Mouse (Mus musculus): ENCODE data around the gene Commd2. TPM values are rescaled to one million over a fixed set of nuclear protein-coding genes. Genes with fewer than 3 reads are reported as not detected.

The Commd2 gene
- 24.2 and 26.1 TPM in 2 replicates for polyA plus RNA-seq (2012; rRNA removed)

GRCm38 (mm10) chr3:57651231-57651864 is at the start of gene Commd2:
Commd2 (minus strand) TSS chr3:57651715.
- Histone ChIP-seq H3K27ac (ENCODE audit: insufficient read depth, low read depth, low read length) (peak within 1 kb of the TSS; percentile 85), H3K4me3 (ENCODE audit: insufficient read depth, low read depth, low read length) (peak within 1 kb of the TSS; percentile 100), H3K36me3 (ENCODE audit: control insufficient read depth, insufficient read depth, low read length) (no peaks in the 10 kb centered on the region), H3K27me3 (replicated peaks; ENCODE audit: control insufficient read depth, insufficient read depth, low read length) (no peaks in the 10 kb centered on the region), H3K4me1 (ENCODE audit: control insufficient read depth, insufficient read depth, low read length) (no peaks in the 10 kb centered on the region)
- under 1% methylated on average over 42 of the region's 42 CpGs for WGBS
- peak; percentile 94 for DNase-seq
- TF ChIP-seq POLR2A (IDR thresholded peaks at IDR 0.05; ENCODE audit: low read depth, low read length), result peak; percentile 56
- no peak for TF ChIP-seq CTCF (conservative IDR thresholded peaks at IDR 0.05; ENCODE audit: insufficient read depth, insufficient read length, low read depth, low read length)

- Histone ChIP-seq H3K4me1 (ENCODE audit: control insufficient read depth, insufficient read depth, low read length) (peaks cover 3% of the 10 kb centered on the region; the same call in 1 of the 2 replicates), H3K4me3 (ENCODE audit: insufficient read depth, low read depth, low read length) (no peak overlapping the region), H3K27ac (ENCODE audit: insufficient read depth, low read depth, low read length) (peak overlapping the region; percentile 77), H3K36me3 (ENCODE audit: control insufficient read depth, insufficient read depth, low read length) (no peaks in the 10 kb centered on the region), H3K27me3 (replicated peaks; ENCODE audit: control insufficient read depth, insufficient read depth, low read length) (no peaks in the 10 kb centered on the region)
- peak; percentile 60 for DNase-seq
- 65% methylated on average over 9 of the region's 9 CpGs for WGBS
- no peak for TF ChIP-seq POLR2A (IDR thresholded peaks at IDR 0.05; ENCODE audit: low read depth, low read length)
- TF ChIP-seq CTCF (conservative IDR thresholded peaks at IDR 0.05; ENCODE audit: insufficient read depth, insufficient read length, low read depth, low read length), result no peak
These were observed 45.3 kb upstream of the Commd2 start for GRCm38 (mm10) chr3:57696779-57697178.

GRCm38 (mm10) chr3:57696249-57696648 is 44.7 kb upstream of the Commd2 start:
- Histone ChIP-seq H3K36me3 (ENCODE audit: control insufficient read depth, insufficient read depth, low read length) (no peaks in the 10 kb centered on the region), H3K27ac (ENCODE audit: insufficient read depth, low read depth, low read length) (peak overlapping the region; percentile 77)
- 55% methylated on average over 4 of the region's 4 CpGs for WGBS

GRCm38 (mm10) chr3:57692719-57693118 is 41.2 kb upstream of the Commd2 start, which contains the start of gene Ankub1:
Ankub1 (minus strand) TSS chr3:57692799.
- 69% methylated on average over 2 of the region's 2 CpGs for whole genome bisulfite sequencing
- no peaks in the 10 kb centered on the region for H3K27me3 ChIP-seq (replicated peaks; ENCODE audit: control insufficient read depth, insufficient read depth, low read length)
- H3K4me3 ChIP-seq (ENCODE audit: insufficient read depth, low read depth, low read length), result no peak within 1 kb of the TSS
- TF ChIP-seq CTCF (conservative IDR thresholded peaks at IDR 0.05; ENCODE audit: insufficient read depth, insufficient read length, low read depth, low read length) (no peak), POLR2A (IDR thresholded peaks at IDR 0.05; ENCODE audit: low read depth, low read length) (no peak)
- H3K4me1 ChIP-seq (ENCODE audit: control insufficient read depth, insufficient read depth, low read length), result peaks cover 3% of the 10 kb centered on the region; the same call in 1 of the 2 replicates
- H3K36me3 ChIP-seq (ENCODE audit: control insufficient read depth, insufficient read depth, low read length), result no peaks in the 10 kb centered on the region
- no peak for DNase-seq
- no peak within 1 kb of the TSS for H3K27ac ChIP-seq (ENCODE audit: insufficient read depth, low read depth, low read length)

More at GRCm38 (mm10) chr3:57696249-57696648, 44.7 kb upstream of the Commd2 start:
- Histone ChIP-seq H3K4me3 (ENCODE audit: insufficient read depth, low read depth, low read length) (no peak overlapping the region), H3K4me1 (ENCODE audit: control insufficient read depth, insufficient read depth, low read length) (peaks cover 3% of the 10 kb centered on the region; the same call in 1 of the 2 replicates), H3K27me3 (replicated peaks; ENCODE audit: control insufficient read depth, insufficient read depth, low read length) (no peaks in the 10 kb centered on the region)
- no peak for TF ChIP-seq POLR2A (IDR thresholded peaks at IDR 0.05; ENCODE audit: low read depth, low read length)
- TF ChIP-seq CTCF (conservative IDR thresholded peaks at IDR 0.05; ENCODE audit: insufficient read depth, insufficient read length, low read depth, low read length), result no peak
- DNase-seq, result no peak

- DNase-seq, result no peak
- H3K36me3 ChIP-seq (ENCODE audit: control insufficient read depth, insufficient read depth, low read length), result no peaks in the 10 kb centered on the region
- no peak for TF ChIP-seq POLR2A (IDR thresholded peaks at IDR 0.05; ENCODE audit: low read depth, low read length)
- TF ChIP-seq CTCF (conservative IDR thresholded peaks at IDR 0.05; ENCODE audit: insufficient read depth, insufficient read length, low read depth, low read length), result no peak
- no peaks in the 10 kb centered on the region; the same call in 1 of the 2 replicates for H3K4me1 ChIP-seq (ENCODE audit: control insufficient read depth, insufficient read depth, low read length)
- no peak overlapping the region for H3K4me3 ChIP-seq (ENCODE audit: insufficient read depth, low read depth, low read length)
- WGBS, result 88% methylated on average over 4 of the region's 4 CpGs
- H3K27me3 ChIP-seq (replicated peaks; ENCODE audit: control insufficient read depth, insufficient read depth, low read length), result no peaks in the 10 kb centered on the region
- no peak overlapping the region for H3K27ac ChIP-seq (ENCODE audit: insufficient read depth, low read depth, low read length)
These were observed 40.3 kb upstream of the Commd2 start for GRCm38 (mm10) chr3:57691772-57692171.

GRCm38 (mm10) chr3:57677786-57678185 is 26.3 kb upstream of the Commd2 start:
- DNase-seq, result no peak
- Histone ChIP-seq H3K27me3 (replicated peaks; ENCODE audit: control insufficient read depth, insufficient read depth, low read length) (no peaks in the 10 kb centered on the region), H3K36me3 (ENCODE audit: control insufficient read depth, insufficient read depth, low read length) (no peaks in the 10 kb centered on the region), H3K27ac (ENCODE audit: insufficient read depth, low read depth, low read length) (no peak overlapping the region), H3K4me3 (ENCODE audit: insufficient read depth, low read depth, low read length) (no peak overlapping the region), H3K4me1 (ENCODE audit: control insufficient read depth, insufficient read depth, low read length) (no peaks in the 10 kb centered on the region)
- TF ChIP-seq CTCF (conservative IDR thresholded peaks at IDR 0.05; ENCODE audit: insufficient read depth, insufficient read length, low read depth, low read length) (no peak), POLR2A (IDR thresholded peaks at IDR 0.05; ENCODE audit: low read depth, low read length) (no peak)

GRCm38 (mm10) chr3:57674075-57674474 is 22.6 kb upstream of the Commd2 start:
- Histone ChIP-seq H3K4me1 (ENCODE audit: control insufficient read depth, insufficient read depth, low read length) (no peaks in the 10 kb centered on the region), H3K4me3 (ENCODE audit: insufficient read depth, low read depth, low read length) (no peak overlapping the region), H3K27ac (ENCODE audit: insufficient read depth, low read depth, low read length) (no peak overlapping the region), H3K36me3 (ENCODE audit: control insufficient read depth, insufficient read depth, low read length) (no peaks in the 10 kb centered on the region), H3K27me3 (replicated peaks; ENCODE audit: control insufficient read depth, insufficient read depth, low read length) (no peaks in the 10 kb centered on the region; the same call in 1 of the 2 replicates)
- 71% methylated on average over 2 of the region's 2 CpGs for WGBS
- TF ChIP-seq CTCF (conservative IDR thresholded peaks at IDR 0.05; ENCODE audit: insufficient read depth, insufficient read length, low read depth, low read length), result no peak
- TF ChIP-seq POLR2A (IDR thresholded peaks at IDR 0.05; ENCODE audit: low read depth, low read length), result no peak
- no peak for DNase-seq

All from kidney, adult 2 months (tissue).